Mouse (Mus musculus) gastrocnemius, postnatal 14 days (tissue): ENCODE data around the gene Myo19. TPM values are rescaled to one million over a fixed set of nuclear protein-coding genes. Genes with fewer than 3 reads are reported as not detected.

Source experiments
- microRNA-seq, 2 experiments: library from miRNA; unstranded; fragments of <30 nt; microRNA quantifications; one replicate each; pipeline ENCODE4 v1.2.0; 2021
- total RNA-seq, 2 experiments: library from RNA; stranded (reverse); gene quantifications; 2 replicates each; pipeline ENCODE4 v1.2.3; 2021

Gene Myo19
- total RNA-seq, 2 experiments from 2014 or later = 2.1 to 2.9 TPM

Small RNAs within 50 kb of the gene (microRNA-seq; reads per million reads assigned to microRNA genes)
- gene Gm23564 = 0 reads per million in 2 experiments

Other genes starting within 250 kb of the Myo19 start
- 1 to 10 TPM; 4.3 to 4.9 TPM for gene Mrm1, start 60.6 kb upstream of the Myo19 start, total RNA-seq
- 10 to 100 TPM; 22.5 to 37.6 TPM for gene Dhrs11, start 51.2 kb upstream of the Myo19 start, total RNA-seq
- 10 to 100 TPM; 33.9 to 40.8 TPM for gene Ggnbp2, start 9.3 kb upstream of the Myo19 start, total RNA-seq
- gene Pigw, start 137 bp downstream of the Myo19 start, total RNA-seq = 1 to 10 TPM; 6.6 to 6.8 TPM
- gene Znhit3, start 36.2 kb downstream of the Myo19 start, total RNA-seq = 10 to 100 TPM in 1 of 2 experiments, 1 to 10 TPM in 1; 9.5 to 11.2 TPM
- gene Car4, start 77.6 kb downstream of the Myo19 start, total RNA-seq = 10 to 100 TPM; 18.3 to 28.3 TPM